Mouse (Mus musculus): Measurements from ENCODE around the gene 4921524J17Rik.

- no peak for TF ChIP-seq POLR2A (IDR thresholded peaks at IDR 0.05; ENCODE audit: insufficient read depth, low read depth, low read length)
- TF ChIP-seq EP300 (IDR thresholded peaks at IDR 0.05; ENCODE audit: insufficient read depth, low read depth, low read length) = no peak
- TF ChIP-seq CTCF (IDR thresholded peaks at IDR 0.05) = no peak
Measured at GRCm38 (mm10) chr8:85444092-85444491, 11.5 kb upstream of the 4921524J17Rik start.
